Mouse (Mus musculus) intestine, embryonic 14.5 days (tissue): ENCODE measurements around the gene Mpp6. TPM values are rescaled to one million over a fixed set of nuclear protein-coding genes. Genes with fewer than 3 reads are reported as not detected.

Experiments used
- ATAC-seq: fragments of 200-750 bp; cut with Nextera tagmentation; replicated peaks from 2 replicates; pipeline ENCODE4 v1.8.0; 2017; ENCODE audit warnings: low read depth, moderate number of reproducible peaks, moderate TSS enrichment, moderate library complexity; ENCODE audit not compliant: low FRiP score, low TSS enrichment
- DNase-seq: peaks from one replicate; pipeline ENCODE4 v3.0.0-alpha.2; 2018; ENCODE audit warnings: low spot score
- H3K27ac ChIP-seq: fragments of 300-500 bp; sonication (generic); 2 replicates; pipeline ENCODE4 v1.5.1; 2014; ENCODE audit warnings: low read depth, mild to moderate bottlenecking, control low read depth
- H3K27me3 ChIP-seq: fragments of 300-500 bp; sonication (generic); replicated peaks from 2 replicates; pipeline ENCODE4 v1.6.1; 2014; ENCODE audit warnings: low read length, control low read depth; ENCODE audit not compliant: control insufficient read depth, insufficient read depth
- H3K36me3 ChIP-seq: fragments of 300-500 bp; sonication (generic); 2 replicates; pipeline ENCODE4 v1.6.1; 2014; ENCODE audit warnings: low read length, control low read depth; ENCODE audit not compliant: control insufficient read depth, insufficient read depth
- H3K4me1 ChIP-seq: fragments of 300-500 bp; sonication (generic); replicated peaks from 2 replicates; pipeline ENCODE4 v1.6.1; 2014; ENCODE audit warnings: low read length, control low read depth, mixed read lengths; ENCODE audit not compliant: control insufficient read depth, insufficient read depth
- H3K4me2 ChIP-seq: fragments of 300-500 bp; sonication (generic); 2 replicates; pipeline ENCODE4 v1.6.1; 2014; ENCODE audit warnings: low read length
- H3K4me3 ChIP-seq: fragments of 300-500 bp; sonication (generic); 2 replicates; pipeline ENCODE4 v1.5.1; 2014; ENCODE audit warnings: low read depth, low read length, control low read depth, mixed read lengths
- H3K9ac ChIP-seq: fragments of 300-500 bp; sonication (generic); 2 replicates; pipeline ENCODE4 v1.6.1; 2014; ENCODE audit warnings: mild to moderate bottlenecking, low read length
- H3K9me3 ChIP-seq: fragments of 300-500 bp; sonication (generic); 2 replicates; pipeline ENCODE4 v1.6.1; 2016; ENCODE audit warnings: low read length, control low read depth; ENCODE audit not compliant: control insufficient read depth
- WGBS: fragments of 180-500 bp; shearing (Covaris S2); extraction: QIAGEN DNeasy Blood & Tissue Kit; methylation state at CpG from one replicate; pipeline ENCODE4 v1.1.7; 2014; 5-methylcytosine and 5-hydroxymethylcytosine counted together
- polyA plus RNA-seq: library from polyadenylated mRNA; unstranded; fragments of >200 nt; fragmentation: Nextera tagmentation; extraction: Ambion mirVana; gene quantifications from 2 replicates; pipeline ENCODE4 v1.2.1, GENCODE M21; 2014

The Mpp6 gene
- polyA plus RNA-seq, 1 experiment from 2014 or later: 55.0 TPM

DNA sequence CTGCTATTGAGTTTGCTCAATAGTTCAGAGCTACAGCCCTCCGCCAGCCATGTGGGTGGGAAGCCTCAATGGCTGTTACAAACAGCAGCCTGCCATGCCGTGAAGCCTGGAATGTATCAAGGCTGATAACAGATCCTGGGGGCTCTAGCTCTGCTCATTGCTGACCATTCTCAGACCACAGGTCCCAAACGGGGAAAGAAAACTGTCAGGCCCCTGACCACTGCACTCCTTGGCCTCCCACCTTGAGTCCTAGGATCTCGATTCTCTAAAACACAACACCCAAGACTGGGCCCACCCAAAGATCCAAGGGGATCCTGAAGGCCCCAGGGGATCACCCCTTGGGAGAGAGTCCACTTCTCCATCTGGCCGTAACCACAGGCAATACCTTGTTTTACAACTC is 112.3 kb downstream of the Mpp6 start:
- Histone ChIP-seq H3K4me1 (no peaks in the 10 kb centered on the region), H3K9me3 (no peaks in the 10 kb centered on the region), H3K4me3 (no peak overlapping the region), H3K36me3 (no peaks in the 10 kb centered on the region), H3K9ac (no peak overlapping the region), H3K4me2 (no peak overlapping the region), H3K27me3 (no peaks in the 10 kb centered on the region), H3K27ac (no peak overlapping the region)
- DNase-seq (no peak), ATAC-seq (no peak)
- 51% methylated on average over 5 of the region's 5 CpGs for WGBS

DNA sequence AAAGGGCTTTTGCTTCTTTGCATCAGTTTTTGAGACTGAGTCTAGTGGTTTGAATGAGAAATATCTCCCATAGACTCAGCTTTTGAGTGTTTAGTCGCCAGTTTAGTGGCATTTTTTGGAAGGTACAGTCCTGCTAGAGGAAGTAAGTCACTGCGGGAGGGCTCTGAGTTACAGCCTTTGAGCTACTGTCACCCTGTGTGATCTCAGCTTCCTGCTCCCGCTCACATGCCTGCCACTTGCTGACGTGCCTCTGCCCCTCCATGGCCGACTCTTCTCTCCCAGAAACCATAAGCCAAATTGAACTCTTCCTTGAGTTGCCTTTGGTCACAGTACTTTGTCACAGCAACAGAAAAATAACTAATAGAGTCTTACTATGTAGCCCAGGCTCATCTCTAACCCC is 112.9 kb downstream of the Mpp6 start:
- DNase-seq: no peak
- ATAC-seq: no peak

DNA sequence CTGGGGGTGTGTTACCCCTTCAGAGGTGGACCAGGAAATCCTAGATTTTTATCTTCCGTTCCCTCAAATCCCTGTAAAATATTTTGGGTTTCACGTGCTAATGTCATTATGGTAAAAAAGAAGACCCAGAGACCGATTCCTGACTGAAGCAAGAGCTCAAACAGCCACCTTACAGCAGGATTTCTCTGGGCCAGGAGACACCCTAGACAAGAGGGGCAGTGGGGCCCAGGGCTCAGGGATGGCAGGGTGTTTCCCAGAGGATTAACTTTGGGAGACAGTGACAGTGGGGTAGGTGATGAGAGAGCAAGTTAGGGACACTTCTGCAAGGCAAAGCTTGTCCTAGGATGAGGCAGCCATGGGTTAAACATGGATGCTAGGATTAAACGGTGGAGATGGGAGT is 113.6 kb downstream of the Mpp6 start:
- Histone ChIP-seq H3K36me3 (no peaks in the 10 kb centered on the region), H3K27ac (no peak overlapping the region), H3K9ac (no peak overlapping the region), H3K27me3 (no peaks in the 10 kb centered on the region), H3K4me1 (no peaks in the 10 kb centered on the region), H3K4me2 (no peak overlapping the region), H3K9me3 (no peaks in the 10 kb centered on the region), H3K4me3 (no peak overlapping the region)
- 82% methylated on average over 4 of the region's 4 CpGs for WGBS
- no peak for ATAC-seq
- no peak for DNase-seq

More for the DNA sequence above, 112.9 kb downstream of the Mpp6 start:
- Histone ChIP-seq H3K27me3 (no peaks in the 10 kb centered on the region), H3K9ac (no peak overlapping the region), H3K27ac (no peak overlapping the region), H3K36me3 (no peaks in the 10 kb centered on the region), H3K9me3 (no peaks in the 10 kb centered on the region), H3K4me3 (no peak overlapping the region), H3K4me2 (no peak overlapping the region), H3K4me1 (no peaks in the 10 kb centered on the region)
- whole genome bisulfite sequencing: 74% methylated on average over 5 of the region's 5 CpGs

DNA sequence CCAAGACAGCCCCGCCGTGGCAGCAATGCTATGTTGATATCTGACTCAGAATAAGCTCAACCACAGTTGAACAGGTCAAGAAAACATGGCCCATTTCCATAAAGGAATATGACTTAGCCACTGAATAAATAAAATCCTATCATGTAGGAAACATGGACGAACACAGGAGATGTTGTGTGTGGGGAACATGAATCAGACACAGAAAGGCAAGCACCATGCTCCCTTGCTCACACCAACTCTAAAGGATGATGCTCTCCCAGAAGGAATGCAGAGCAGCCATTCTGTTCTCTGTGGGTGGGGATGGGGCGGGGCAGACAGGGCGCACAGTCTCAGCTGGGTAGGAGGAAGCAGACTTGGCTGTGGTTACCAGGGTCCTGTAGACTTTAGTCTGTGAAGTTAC is 115.2 kb downstream of the Mpp6 start:
- no peaks in the 10 kb centered on the region for H3K27me3 ChIP-seq
- H3K36me3 ChIP-seq: no peaks in the 10 kb centered on the region
- WGBS: 88% methylated on average over 5 of the region's 5 CpGs
- ATAC-seq (no peak), DNase-seq (no peak)
- H3K9ac ChIP-seq: no peak overlapping the region
- H3K4me3 ChIP-seq: no peak overlapping the region
- no peaks in the 10 kb centered on the region for H3K4me1 ChIP-seq
- H3K4me2 ChIP-seq: no peak overlapping the region
- no peaks in the 10 kb centered on the region for H3K9me3 ChIP-seq
- no peak overlapping the region for H3K27ac ChIP-seq

DNA sequence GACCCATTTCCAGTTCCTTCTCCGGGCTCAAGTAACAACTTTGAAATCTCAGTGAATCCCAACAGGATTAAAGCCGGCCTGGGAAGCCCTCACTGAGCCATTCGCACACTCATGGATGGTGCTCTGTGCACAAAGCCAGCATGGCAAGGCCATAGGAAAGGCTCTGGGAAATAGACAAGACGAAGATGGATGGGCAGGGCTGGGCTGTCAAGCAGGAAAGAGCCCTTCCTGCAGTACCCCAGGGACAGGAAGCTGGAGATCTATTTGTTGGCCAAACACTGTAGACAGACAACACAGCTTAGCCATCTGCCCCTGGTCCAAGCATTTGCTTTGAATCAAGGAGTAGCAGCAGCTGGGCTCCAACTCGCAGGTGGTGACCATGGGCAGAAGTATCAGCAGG is 118.1 kb downstream of the Mpp6 start:
- WGBS: 74% methylated on average over 5 of the region's 5 CpGs
- H3K27ac ChIP-seq: no peak overlapping the region
- H3K4me3 ChIP-seq: no peak overlapping the region
- H3K27me3 ChIP-seq: no peaks in the 10 kb centered on the region
- ATAC-seq (no peak), DNase-seq (no peak)
- no peak overlapping the region for H3K9ac ChIP-seq
- H3K9me3 ChIP-seq: no peaks in the 10 kb centered on the region
- no peak overlapping the region for H3K4me2 ChIP-seq
- no peaks in the 10 kb centered on the region for H3K4me1 ChIP-seq
- H3K36me3 ChIP-seq: no peaks in the 10 kb centered on the region

DNA sequence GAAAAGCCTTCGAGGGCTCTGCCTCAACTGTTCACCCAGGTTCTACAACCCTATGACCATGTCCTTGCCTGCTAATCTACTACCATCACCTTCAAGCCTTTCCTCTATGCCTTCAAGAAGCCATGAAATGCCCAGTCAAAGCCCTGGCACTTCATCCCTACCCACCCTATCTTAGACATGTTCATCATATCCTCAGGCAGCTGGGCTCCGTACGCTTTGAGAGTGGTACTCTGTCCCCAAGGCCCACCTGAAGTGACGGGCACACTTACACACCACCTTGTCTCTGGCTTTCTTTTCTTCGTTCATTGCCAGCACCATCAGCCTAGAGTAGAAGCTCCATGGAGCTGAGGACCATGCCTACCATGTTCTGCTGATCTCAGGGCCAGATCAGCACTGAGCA is 121.2 kb downstream of the Mpp6 start:
- Histone ChIP-seq H3K4me3 (no peak overlapping the region), H3K27ac (no peak overlapping the region), H3K27me3 (no peaks in the 10 kb centered on the region), H3K4me1 (no peaks in the 10 kb centered on the region), H3K9ac (no peak overlapping the region), H3K4me2 (no peak overlapping the region), H3K9me3 (no peaks in the 10 kb centered on the region), H3K36me3 (no peaks in the 10 kb centered on the region)
- 91% methylated on average over 5 of the region's 5 CpGs for WGBS
- ATAC-seq (no peak), DNase-seq (no peak)

DNA sequence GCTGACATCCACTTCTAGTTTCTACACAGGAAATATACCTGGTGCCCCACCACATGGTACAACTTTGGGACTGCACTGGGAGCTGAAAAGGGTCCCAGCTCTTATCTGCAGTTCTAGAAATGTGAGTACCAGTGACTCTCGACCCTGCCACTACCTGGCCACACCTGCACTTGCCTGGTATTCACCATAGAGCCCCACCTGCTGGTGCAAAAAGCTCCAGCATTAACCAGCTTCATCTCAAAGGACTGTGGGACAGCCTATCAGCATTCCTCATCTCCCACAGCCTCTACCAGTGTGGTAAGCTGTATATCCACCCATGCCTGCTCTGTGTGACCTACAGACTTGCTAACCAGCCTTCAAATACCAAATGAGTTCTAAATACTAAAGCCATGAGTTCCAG is 122.9 kb downstream of the Mpp6 start:
- no peak for ATAC-seq
- H3K4me2 ChIP-seq: no peak overlapping the region

DNA sequence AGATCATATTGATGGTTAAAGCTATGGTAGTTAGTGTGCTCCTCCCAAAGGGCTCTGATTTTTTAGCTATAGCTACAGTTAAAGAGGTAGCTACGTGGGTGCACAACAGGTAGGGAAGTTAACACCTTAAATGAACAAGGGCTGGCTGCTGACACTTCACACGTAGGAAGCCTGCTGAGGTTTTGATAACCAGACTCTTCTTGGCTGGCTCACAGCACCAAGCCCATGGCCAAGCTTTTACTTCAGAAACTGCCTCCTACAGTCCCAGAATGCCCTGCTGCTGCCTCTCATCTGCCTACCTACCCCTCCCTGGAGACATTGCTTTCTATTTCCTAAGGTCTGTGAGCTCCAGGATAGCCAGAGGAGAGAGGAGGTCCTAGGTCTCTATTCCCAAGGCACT is 127.9 kb downstream of the Mpp6 start:
- 66% methylated on average over 2 of the region's 2 CpGs for WGBS
- no peak for ATAC-seq
- no peaks in the 10 kb centered on the region for H3K36me3 ChIP-seq
- H3K27ac ChIP-seq: no peak overlapping the region
- no peak overlapping the region for H3K9ac ChIP-seq
- H3K27me3 ChIP-seq: no peaks in the 10 kb centered on the region
- no peak overlapping the region for H3K4me3 ChIP-seq
- DNase-seq: no peak
- H3K9me3 ChIP-seq: no peaks in the 10 kb centered on the region
- H3K4me2 ChIP-seq: no peak overlapping the region
- H3K4me1 ChIP-seq: no peaks in the 10 kb centered on the region

More for the DNA sequence above, 122.9 kb downstream of the Mpp6 start:
- Histone ChIP-seq H3K36me3 (no peaks in the 10 kb centered on the region), H3K4me1 (no peaks in the 10 kb centered on the region), H3K9me3 (no peaks in the 10 kb centered on the region), H3K4me3 (no peak overlapping the region), H3K9ac (no peak overlapping the region), H3K27me3 (no peaks in the 10 kb centered on the region), H3K27ac (no peak overlapping the region)
- DNase-seq: no peak
- 57% methylated on average over 1 of the region's 1 CpGs for WGBS

DNA sequence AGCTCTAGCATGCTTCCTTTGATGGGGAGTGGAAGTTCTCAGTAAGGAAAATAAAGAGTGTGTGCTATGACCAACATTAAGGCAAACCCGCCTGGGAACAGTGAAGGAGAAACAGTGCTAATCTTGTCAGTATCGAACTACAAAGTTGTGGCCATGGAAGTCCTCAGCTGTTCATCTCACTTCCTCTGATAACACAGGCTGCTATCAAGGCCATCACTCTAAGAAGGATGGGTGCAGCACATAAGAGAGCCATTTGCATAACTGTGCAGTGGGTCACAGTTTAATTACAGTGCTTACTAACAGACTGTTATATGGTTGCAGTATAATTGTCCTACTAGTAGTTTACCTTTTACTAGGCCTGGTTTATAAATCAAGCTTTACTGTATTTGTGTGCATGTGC is 129.9 kb downstream of the Mpp6 start:
- Histone ChIP-seq H3K4me1 (no peaks in the 10 kb centered on the region), H3K4me2 (no peak overlapping the region), H3K4me3 (no peak overlapping the region), H3K36me3 (no peaks in the 10 kb centered on the region), H3K9me3 (no peaks in the 10 kb centered on the region), H3K27ac (no peak overlapping the region), H3K9ac (no peak overlapping the region), H3K27me3 (no peaks in the 10 kb centered on the region)
- DNase-seq (no peak), ATAC-seq (no peak)
- 95% methylated on average over 2 of the region's 2 CpGs for WGBS
